ENCODE assay signal across 8 mouse cellular contexts in genomic region chr8:85433017-85433393, GRCm38 (mm10). TPM values are rescaled to one million over a fixed set of nuclear protein-coding genes. Genes with fewer than 3 reads are reported as not detected.
DNase-seq lines count a peak whose midpoint lies in the region; ATAC-seq and TF ChIP-seq lines count a peak whose summit lies in the region.

No protein-coding gene starts in this region.

- ATAC-seq in cerebellum, adult (ENCODE audit: insufficient number of reproducible peaks, low FRiP score, low TSS enrichment) = peak; percentile 60
- peak; percentile 75 for ATAC-seq in forebrain, embryonic 15.5 days (replicated peaks)
- peak; percentile 25 for ATAC-seq in liver, embryonic 15.5 days (ENCODE audit: insufficient read depth)

- no peak for TF ChIP-seq CTCF in C2C12 (IDR thresholded peaks at IDR 0.05; ENCODE audit: control insufficient read depth, insufficient read depth, insufficient read length)

- peak overlapping the region; percentile 76 for H3K4me3 ChIP-seq in C2C12 (ENCODE audit: insufficient read depth, poor library complexity, severe bottlenecking)
- H3K4me3 ChIP-seq in forebrain, embryonic 15.5 days = peak overlapping the region; percentile 81
- peak overlapping the region; percentile 94 for H3K4me3 ChIP-seq in liver, embryonic 15.5 days (replicated peaks)

- WGBS in forebrain, embryonic 15.5 days = 2% methylated on average over 6 of the region's 6 CpGs
- WGBS in liver, embryonic 15.5 days (ENCODE audit: insufficient replicate concordance) = 2% methylated on average over 6 of the region's 6 CpGs

- H3K27ac ChIP-seq in forebrain, embryonic 15.5 days (replicated peaks) = peak overlapping the region; percentile 94
- peak overlapping the region; percentile 96; the same call in 1 of the 2 replicates for H3K27ac ChIP-seq in liver, embryonic 15.5 days (replicated peaks)

- H3K9ac ChIP-seq in forebrain, embryonic 15.5 days (replicated peaks) = peak overlapping the region; percentile 43
- H3K9ac ChIP-seq in liver, embryonic 15.5 days = peak overlapping the region; percentile 49

- no peaks in the 10 kb centered on the region for H3K27me3 ChIP-seq in C2C12 (ENCODE audit: control insufficient read depth, insufficient read depth, insufficient read length)
- no peaks in the 10 kb centered on the region for H3K27me3 ChIP-seq in forebrain, embryonic 15.5 days
- H3K27me3 ChIP-seq in liver, embryonic 15.5 days = no peaks in the 10 kb centered on the region

- H3ac ChIP-seq in C2C12 (ENCODE audit: control insufficient read depth, insufficient read length, low read depth) = no peak overlapping the region

- H3K9me3 ChIP-seq in forebrain, embryonic 15.5 days = no peaks in the 10 kb centered on the region
- no peaks in the 10 kb centered on the region for H3K9me3 ChIP-seq in liver, embryonic 15.5 days (replicated peaks)

- H3K4me1 ChIP-seq in forebrain, embryonic 15.5 days = peaks cover 33% of the 10 kb centered on the region
- peaks cover 50% of the 10 kb centered on the region for H3K4me1 ChIP-seq in liver, embryonic 15.5 days (replicated peaks)

- H3K79me3 ChIP-seq in C2C12 (ENCODE audit: low read depth) = peaks cover 34% of the 10 kb centered on the region

- peak overlapping the region; percentile 51 for H3K4me2 ChIP-seq in forebrain, embryonic 15.5 days (replicated peaks)
- peak overlapping the region; percentile 79 for H3K4me2 ChIP-seq in liver, embryonic 15.5 days

- no peaks in the 10 kb centered on the region for H3K36me3 ChIP-seq in C2C12 (ENCODE audit: control insufficient read depth, insufficient read depth)
- no peaks in the 10 kb centered on the region for H3K36me3 ChIP-seq in forebrain, embryonic 15.5 days
- no peaks in the 10 kb centered on the region for H3K36me3 ChIP-seq in liver, embryonic 15.5 days (replicated peaks)

- DNase-seq in cerebellum, postnatal 10 days = no peak
- DNase-seq in ovary, adult 18-20 months (ENCODE audit: low spot score) = no peak
- DNase-seq in right cerebral cortex, postnatal 4 days = no peak
- DNase-seq in thymus, postnatal 4 days = no peak

- peaks cover 44% of the 10 kb centered on the region for H3K79me2 ChIP-seq in C2C12 (ENCODE audit: control insufficient read depth, insufficient read depth)

TF ChIP-seq in C2C12, 6 proteins besides CTCF, POLR2A, EP300 and RAD21:
- TF ChIP-seq CEBPB (IDR thresholded peaks at IDR 0.05; ENCODE audit: low read depth) (no peak), MYOG (IDR thresholded peaks at IDR 0.05; ENCODE audit: control insufficient read depth, extremely low read depth, insufficient read length) (no peak), FOSL1 (IDR thresholded peaks at IDR 0.05; ENCODE audit: insufficient read depth, low read length, poor library complexity, severe bottlenecking) (no peak), USF1 (IDR thresholded peaks at IDR 0.05; ENCODE audit: low read depth) (no peak), MYOD1 (IDR thresholded peaks at IDR 0.05; ENCODE audit: control insufficient read depth, insufficient read length, low read depth) (no peak), MAX (IDR thresholded peaks at IDR 0.05) (no peak)
TF ChIP-seq in C2C12: peak in this region for 0.

RNA-seq across cellular contexts. Expression of gene 4921524J17Rik, which starts 0.4 kb away (rescaled TPM):
- 5.3 TPM for polyA plus RNA-seq in C2C12 (2012; fragmentation: generic; extraction: Trizol)
- polyA plus RNA-seq in forebrain, embryonic 15.5 days (2015; fragmentation: Nextera tagmentation; extraction: Ambion mirVana) = 69.3 and 74.7 TPM in 2 replicates
- polyA plus RNA-seq in liver, embryonic 15.5 days (2015; fragmentation: Nextera tagmentation; extraction: Ambion mirVana) = 14.8 and 15.6 TPM in 2 replicates

RNA-seq across cellular contexts. Expression of gene Mylk3, which starts 46.9 kb away (rescaled TPM):
- not detected for polyA plus RNA-seq in C2C12 (2012; fragmentation: generic; extraction: Trizol)
- polyA plus RNA-seq in forebrain, embryonic 15.5 days (2015; fragmentation: Nextera tagmentation; extraction: Ambion mirVana) = 0.23 and 0.51 TPM in 2 replicates
- polyA plus RNA-seq in liver, embryonic 15.5 days (2015; fragmentation: Nextera tagmentation; extraction: Ambion mirVana) = 57.2 and 68.2 TPM in 2 replicates

RNA-seq across cellular contexts. Expression of gene Gpt2, which starts 59.4 kb away (rescaled TPM):
- 27.6 TPM for polyA plus RNA-seq in C2C12 (2012; fragmentation: generic; extraction: Trizol)
- 39.7 and 40.9 TPM in 2 replicates for polyA plus RNA-seq in forebrain, embryonic 15.5 days (2015; fragmentation: Nextera tagmentation; extraction: Ambion mirVana)
- polyA plus RNA-seq in liver, embryonic 15.5 days (2015; fragmentation: Nextera tagmentation; extraction: Ambion mirVana) = 17.7 and 22.1 TPM in 2 replicates

Comparison
In these comparisons a context has a peak if more than half of its experiments do, and no peak if none do; other contexts are left out.
1. ATAC-seq: peak in every context shown above with its lines; median percentile 75 in forebrain, embryonic 15.5 days; 60 in cerebellum, adult; 25 in liver, embryonic 15.5 days.
2. RNA of gene Mylk3, which starts 46.9 kb away (polyA plus RNA-seq): 57.2 to 68.2 TPM in liver, embryonic 15.5 days; 0.23 to 0.51 TPM in forebrain, embryonic 15.5 days and not detected in C2C12 (single experiment); every median in the first group is over 10 times any median in the second.
3. Peak in every context shown above with its lines, with median percentiles within 50 percentile points of each other: H3K4me3 ChIP-seq.